Mouse (Mus musculus) gastrocnemius, postnatal 25 days (tissue): ENCODE measurements around the gene Cd82. TPM values are rescaled to one million over a fixed set of nuclear protein-coding genes. Genes with fewer than 3 reads are reported as not detected.

Source experiments
- DNase-seq: peaks from one replicate; pipeline ENCODE4 v3.0.0; 2022
- microRNA-seq, 2 experiments: library from miRNA; unstranded; fragments of <30 nt; microRNA quantifications; one replicate each; pipeline ENCODE4 v1.2.0; 2021; ENCODE audit warnings: borderline replicate concordance in 2 of 2
- total RNA-seq, 2 experiments: library from RNA; stranded (reverse); gene quantifications; 1 replicate in 1 of 2; 2 replicates in 1 of 2; pipeline ENCODE4 v1.2.3; 2021

Cd82 gene
- total RNA-seq, 2 experiments from 2014 or later, result 9.1 to 12.0 TPM

- no peak for DNase-seq
These were observed 48.8 kb downstream of the Cd82 start for GRCm38 (mm10) chr2:93414163-93414562.

- no peak for DNase-seq
These were observed 49.4 kb downstream of the Cd82 start for GRCm38 (mm10) chr2:93413367-93414014.

- no peak for DNase-seq
These were observed 50.8 kb downstream of the Cd82 start for GRCm38 (mm10) chr2:93412101-93412500.

GRCm38 (mm10) chr2:93410899-93411570, 51.9 kb downstream of the Cd82 start:
- DNase-seq, result no peak

GRCm38 (mm10) chr2:93405017-93405425, 57.9 kb downstream of the Cd82 start:
- no peak for DNase-seq

- no peak for DNase-seq
These were observed 58.8 kb downstream of the Cd82 start for GRCm38 (mm10) chr2:93404169-93404568.

GRCm38 (mm10) chr2:93403267-93403666, 59.7 kb downstream of the Cd82 start:
- no peak for DNase-seq

- DNase-seq, result no peak
These were observed 71.7 kb downstream of the Cd82 start for GRCm38 (mm10) chr2:93391198-93391597.

- no peak for DNase-seq
These were observed 72.6 kb downstream of the Cd82 start for GRCm38 (mm10) chr2:93390170-93390926.

GRCm38 (mm10) chr2:93386958-93387357, 76.0 kb downstream of the Cd82 start:
- DNase-seq, result no peak

GRCm38 (mm10) chr2:93383831-93384230, 79.1 kb downstream of the Cd82 start:
- DNase-seq, result no peak

GRCm38 (mm10) chr2:93380680-93381089, 82.3 kb downstream of the Cd82 start:
- no peak for DNase-seq

- DNase-seq, result no peak
These were observed 85.1 kb downstream of the Cd82 start for GRCm38 (mm10) chr2:93377797-93378196.

GRCm38 (mm10) chr2:93377157-93377556, 85.8 kb downstream of the Cd82 start:
- no peak for DNase-seq

GRCm38 (mm10) chr2:93372872-93373271, 90.1 kb downstream of the Cd82 start:
- DNase-seq, result no peak

GRCm38 (mm10) chr2:93372097-93372571, 90.8 kb downstream of the Cd82 start:
- no peak for DNase-seq

Small RNA genes lying within 50 kb of the gene (microRNA-seq; reads per million reads assigned to microRNA genes)
- gene Mir7001, result 0 reads per million in 2 experiments

Other genes with a start within 250 kb of the Cd82 start
- gene Tspan18, start 128.6 kb downstream of the Cd82 start, total RNA-seq, result 1 to 10 TPM; 3.8 TPM
- not detected for gene Gm10803, start 97.4 kb upstream of the Cd82 start, total RNA-seq
- under 1 TPM; 0.33 to 0.56 TPM for gene Alx4, start 179.2 kb upstream of the Cd82 start, total RNA-seq